Mouse (Mus musculus): Measurements from ENCODE around the gene Slco2a1.

The Slco2a1 gene

DNA sequence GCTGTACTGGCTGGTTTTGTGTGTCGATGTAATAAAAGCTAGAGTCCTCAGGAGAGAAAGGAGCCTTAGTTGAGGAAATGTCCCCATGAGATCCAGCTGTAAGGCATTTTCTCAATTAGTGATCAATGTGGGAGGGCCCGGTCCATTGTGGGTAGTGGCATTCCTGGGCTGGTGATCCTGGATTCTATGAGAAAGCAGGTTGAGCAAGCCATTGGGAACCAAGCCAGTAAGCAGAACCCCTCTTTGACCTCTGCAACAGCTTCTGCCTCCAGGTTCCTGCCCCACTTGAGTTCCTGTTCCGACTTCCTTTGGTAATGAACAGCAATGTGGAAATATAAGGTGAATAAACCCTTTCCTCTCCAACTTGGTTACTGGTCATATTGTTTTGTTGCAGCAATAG is 6.1 kb upstream of the Slco2a1 start:
- DNase-seq (ENCODE audit: low spot score in 2 of 2) = no peak

DNA sequence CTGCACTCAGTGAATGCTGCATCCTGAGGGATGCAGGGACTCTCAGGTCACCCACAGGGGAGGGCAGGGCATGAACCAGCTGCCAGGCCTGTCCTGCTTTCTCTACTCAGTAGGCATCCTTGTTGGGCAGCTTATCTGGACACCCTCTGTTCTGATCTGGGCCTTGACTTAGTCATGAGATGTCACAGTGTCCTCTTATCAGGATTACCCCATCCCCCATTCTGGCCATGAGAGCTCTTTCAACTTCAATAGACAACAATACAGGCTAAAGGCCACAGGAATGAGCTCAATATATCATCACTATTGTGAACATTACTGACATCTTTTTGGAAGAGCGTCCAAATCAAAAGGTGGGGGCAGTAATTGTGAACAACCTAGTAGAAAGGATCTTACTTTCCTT is 3.4 kb upstream of the Slco2a1 start:
- no peak for DNase-seq (ENCODE audit: low spot score in 2 of 2)

DNA sequence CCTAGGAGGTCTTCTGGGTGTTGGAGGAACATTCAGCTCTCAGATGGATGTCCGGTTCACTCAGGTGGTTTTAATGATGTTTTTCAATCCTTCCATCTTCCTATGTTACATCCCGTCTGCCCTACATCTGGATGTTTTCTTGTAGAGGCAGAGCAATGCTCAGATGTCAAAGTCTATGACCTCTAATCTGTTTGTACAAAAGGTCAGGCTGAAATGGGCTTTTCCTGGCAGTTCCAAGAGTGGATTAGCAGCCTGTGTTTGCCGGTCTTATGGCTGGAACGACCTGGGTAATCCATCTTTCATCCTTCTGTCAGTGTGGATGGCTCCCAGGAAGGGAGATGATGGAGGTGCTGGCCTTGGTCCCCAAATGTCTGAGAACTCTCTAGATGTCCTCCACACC is 2.6 kb upstream of the Slco2a1 start:
- no peak for DNase-seq (ENCODE audit: low spot score in 2 of 2)

DNA sequence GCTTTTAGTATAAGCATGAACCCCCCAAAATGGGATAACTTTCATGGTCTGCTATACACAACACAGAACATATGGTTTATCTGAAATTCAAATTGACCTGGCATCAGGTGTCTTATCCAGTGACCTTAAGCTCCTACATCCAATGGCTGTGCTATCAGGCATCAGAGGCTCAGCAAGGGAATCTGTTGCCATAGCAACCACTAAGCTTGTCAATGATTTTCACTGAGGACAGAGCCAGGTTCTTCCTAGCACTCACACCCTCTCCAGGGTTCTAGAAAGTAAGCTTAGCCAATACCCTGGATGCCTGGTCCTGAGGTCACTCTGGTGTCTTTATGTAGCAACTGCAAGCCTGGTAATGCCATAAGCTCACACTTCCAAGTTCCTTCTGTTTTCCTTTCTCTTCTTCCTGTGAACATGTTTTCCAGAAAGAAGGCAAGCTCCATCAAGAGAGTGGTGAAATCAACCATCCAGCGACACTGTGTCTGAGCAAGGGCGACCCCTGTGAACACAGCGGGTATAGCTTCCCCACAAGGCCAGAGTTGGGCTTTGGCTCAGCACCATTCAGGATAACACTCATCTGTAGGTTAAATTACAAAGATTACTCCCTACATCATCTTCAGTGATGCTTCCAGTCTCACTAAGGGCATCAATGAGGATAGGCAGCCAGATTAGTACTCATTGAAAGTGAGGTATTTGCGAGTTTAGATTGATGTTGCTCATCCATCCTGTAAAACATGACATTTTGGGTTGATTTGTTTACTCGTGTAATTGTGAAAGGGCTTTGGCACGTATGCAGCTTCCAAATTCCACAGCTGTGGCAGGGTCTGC is 2.0 kb downstream of the Slco2a1 start:
- no peak for DNase-seq (ENCODE audit: low spot score in 2 of 2)

DNA sequence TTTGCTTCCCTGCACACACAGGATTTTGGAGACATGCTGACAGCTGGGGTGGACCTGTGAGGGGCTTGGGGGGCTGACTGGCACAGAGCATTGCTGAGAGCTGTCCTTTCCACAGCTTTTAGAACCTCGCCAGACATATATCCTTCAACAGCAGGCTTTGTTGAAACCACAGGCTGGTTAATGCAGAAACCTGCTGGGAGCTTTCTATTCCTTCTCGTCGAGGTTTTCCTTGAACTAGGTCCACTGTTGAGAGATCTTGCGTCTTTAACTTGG is 2.6 kb downstream of the Slco2a1 start:
- DNase-seq (ENCODE audit: low spot score in 2 of 2) = no peak

DNA sequence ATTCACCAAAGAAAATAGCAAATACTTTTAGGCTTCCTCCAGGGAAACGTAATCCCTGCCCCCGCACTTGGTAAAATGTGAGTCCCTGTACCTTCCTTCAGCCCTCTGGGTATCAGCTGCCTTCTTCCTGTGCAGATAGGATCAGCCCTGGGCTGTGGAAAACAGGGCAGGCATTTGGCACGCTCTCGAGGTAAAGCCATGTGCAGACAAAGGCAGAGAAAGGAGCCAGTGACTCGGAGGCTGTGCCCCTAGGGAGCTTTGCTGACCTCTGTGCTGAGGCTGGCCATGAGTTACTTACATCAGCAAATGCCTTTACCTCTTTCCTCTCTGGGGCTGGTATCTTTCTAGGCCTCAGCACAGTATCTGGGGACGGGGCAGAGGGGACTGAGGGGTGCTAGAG is 4.4 kb downstream of the Slco2a1 start:
- no peak for DNase-seq (ENCODE audit: low spot score in 2 of 2)

DNA sequence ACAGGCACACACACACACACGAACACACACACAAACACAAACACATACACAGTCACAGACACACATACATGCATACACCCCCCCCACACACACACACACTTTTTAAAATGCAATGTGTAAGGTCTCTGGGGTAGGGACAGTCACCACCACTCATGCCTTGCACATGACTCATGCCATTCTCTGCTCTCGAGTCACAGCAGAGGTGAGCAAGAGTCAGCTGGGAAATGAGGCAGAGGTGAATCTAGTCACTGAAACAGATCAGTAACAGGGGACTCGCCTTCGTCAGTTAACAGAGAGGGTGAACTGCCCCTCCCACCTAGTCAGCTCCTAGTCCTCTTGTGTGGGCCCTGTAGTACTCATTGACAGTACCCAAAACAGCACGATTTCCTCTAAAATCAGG is 5.3 kb downstream of the Slco2a1 start:
- DNase-seq (ENCODE audit: low spot score in 2 of 2) = no peak

DNA sequence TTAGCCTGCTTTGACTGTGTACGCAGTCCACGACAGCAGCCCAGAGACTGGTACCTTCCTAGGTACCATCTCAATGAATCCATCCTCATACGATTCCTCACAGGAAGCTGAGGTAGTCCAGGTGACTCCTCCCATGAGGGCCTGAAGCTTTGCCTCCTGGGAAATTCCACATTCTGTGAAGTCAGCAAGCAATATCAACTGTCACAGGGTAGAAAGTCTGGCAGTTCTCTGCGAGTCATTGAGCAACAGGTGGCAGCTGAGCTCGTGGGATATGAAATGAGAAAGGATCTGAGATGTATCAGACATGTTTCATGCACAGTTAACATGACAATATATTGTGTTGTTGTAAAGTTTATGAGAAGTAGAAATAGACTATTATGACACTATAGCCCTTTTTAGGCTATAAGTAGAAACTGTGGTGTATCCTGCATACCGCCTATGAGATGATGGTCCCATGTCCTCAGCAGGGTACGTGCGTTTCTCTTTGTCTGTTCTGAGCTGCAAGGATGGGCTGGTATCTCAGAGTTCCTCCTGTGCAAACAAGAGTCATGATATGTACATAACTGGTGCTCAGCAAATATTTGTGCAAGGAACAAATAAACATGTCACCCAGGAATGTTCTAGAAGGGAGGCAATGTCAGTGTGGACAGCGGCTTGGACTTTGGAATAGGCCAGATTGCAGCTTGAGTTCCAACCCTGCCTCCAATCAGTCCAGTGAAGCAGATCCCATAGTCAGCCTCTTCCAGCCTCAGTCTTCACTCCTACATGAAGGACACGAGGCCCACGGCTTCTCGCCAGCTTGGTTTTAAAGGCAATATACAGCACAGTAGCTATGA is 7.5 kb downstream of the Slco2a1 start:
- DNase-seq (ENCODE audit: low spot score in 2 of 2) = no peak

DNA sequence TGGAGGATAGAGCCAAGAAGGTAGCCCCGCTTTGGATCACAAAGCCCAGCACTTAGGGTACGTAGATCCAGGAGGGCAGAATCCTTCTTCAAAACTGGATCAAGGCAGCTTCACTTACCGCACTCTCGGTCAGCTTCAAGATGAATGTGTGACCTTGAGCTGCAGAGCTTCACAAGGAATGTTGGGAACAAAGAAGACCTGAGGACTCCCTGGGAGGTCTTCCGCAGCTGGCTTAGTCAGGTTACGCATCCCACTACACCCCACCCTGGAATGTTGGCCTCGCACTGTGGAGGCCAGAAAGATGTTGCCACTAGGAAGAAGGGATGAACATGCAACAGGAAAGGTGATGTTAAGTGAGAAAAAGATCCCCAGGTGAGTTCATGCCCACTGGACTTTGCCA is 11.9 kb downstream of the Slco2a1 start:
- DNase-seq (ENCODE audit: low spot score in 2 of 2) = no peak

DNA sequence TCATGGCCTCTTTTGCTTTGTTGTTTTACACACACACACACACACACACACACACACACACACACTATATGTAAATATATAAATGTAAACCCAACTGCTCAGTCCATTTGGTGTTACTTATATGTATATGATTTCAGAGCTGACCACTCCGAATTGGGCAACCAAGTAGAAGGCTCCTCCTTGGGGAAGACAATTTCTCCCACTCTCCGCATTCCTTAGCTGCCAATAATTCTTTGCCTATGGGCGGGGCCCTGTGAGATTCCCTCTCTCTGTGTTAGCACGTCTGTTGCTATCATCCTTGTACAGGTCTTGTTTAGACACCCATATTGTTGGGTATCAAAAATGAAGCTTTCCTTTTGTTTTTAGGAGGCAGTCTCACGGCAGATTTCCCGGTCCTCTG is 15.8 kb downstream of the Slco2a1 start:
- DNase-seq (ENCODE audit: low spot score in 2 of 2) = no peak

DNA sequence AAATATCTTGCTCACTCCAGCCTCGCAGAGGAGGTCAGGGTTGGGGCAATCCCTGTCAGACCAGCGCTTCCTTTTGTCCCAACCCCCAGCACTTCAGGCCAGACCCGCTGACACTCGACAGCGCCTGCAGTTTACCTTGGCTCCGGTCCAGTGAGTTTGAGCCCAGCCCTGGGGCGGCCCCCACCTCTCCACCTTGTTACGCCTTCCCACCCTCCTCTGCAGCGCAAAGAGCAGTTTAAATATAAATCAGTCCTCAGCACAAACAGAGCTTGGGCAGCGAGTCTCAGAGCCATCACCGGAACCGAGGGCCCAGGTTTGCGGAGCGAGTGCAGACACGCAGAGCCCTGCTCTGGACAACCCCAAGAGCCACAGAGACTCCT is 19.2 kb downstream of the Slco2a1 start:
- DNase-seq (ENCODE audit: low spot score in 2 of 2) = no peak

DNA sequence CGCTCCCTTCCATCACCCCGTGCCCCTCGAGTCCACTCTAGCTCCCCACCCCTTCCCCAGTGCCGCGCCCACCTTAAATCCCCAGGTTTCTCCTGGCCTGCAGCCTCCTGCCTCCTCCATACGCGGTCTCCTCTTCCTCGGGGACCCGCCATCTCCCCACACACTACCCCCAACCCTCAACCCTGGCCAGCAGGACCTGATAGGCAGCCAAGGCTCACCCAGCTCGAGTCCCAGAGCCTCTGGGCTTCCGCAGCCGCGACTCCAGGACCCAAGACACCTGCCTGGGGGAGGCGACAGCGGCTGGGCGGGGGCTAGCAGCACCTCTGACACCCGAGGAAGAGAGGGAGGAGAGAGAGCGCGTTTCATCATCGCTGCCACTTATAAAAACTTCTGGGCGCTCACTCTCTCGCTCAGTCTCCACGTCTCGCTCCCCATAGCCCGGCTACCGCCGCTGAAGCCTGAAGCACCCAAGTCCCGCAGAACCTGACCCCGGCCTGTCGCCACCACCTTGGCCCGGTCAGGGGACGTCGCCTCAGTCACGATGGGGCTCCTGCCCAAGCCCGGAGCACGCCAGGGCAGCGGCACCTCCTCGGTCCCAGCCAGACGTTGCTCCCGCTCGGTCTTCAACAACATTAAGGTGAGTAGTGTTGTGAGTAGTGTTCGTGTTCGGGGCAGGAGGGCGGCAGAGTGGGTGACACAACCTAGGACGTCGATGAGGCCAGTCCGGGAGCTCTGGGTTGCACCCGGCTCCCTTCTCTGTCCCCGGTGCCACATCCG is 19.8 kb downstream of the Slco2a1 start:
- DNase-seq (ENCODE audit: low spot score in 2 of 2) = no peak

DNA sequence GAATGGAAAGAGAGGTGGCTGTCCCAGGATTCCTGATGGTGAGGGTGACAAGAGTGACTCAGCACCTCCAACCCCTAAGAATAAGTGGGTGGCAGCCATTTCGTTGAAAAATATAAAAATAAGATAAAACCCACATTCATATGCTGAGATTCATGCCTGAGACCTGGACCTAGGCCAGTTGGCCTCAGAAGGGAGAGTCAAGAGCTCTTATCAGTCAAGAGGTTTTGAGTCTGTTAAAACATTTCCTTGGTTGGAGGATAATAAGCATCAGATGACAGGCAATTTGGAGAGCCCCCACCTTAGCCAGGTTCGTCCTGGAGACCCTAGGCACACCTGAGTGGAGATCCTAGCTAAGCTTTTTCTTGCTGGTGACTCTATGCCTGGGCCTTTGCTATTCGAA is 21.6 kb downstream of the Slco2a1 start:
- no peak for DNase-seq (ENCODE audit: low spot score in 2 of 2)

DNA sequence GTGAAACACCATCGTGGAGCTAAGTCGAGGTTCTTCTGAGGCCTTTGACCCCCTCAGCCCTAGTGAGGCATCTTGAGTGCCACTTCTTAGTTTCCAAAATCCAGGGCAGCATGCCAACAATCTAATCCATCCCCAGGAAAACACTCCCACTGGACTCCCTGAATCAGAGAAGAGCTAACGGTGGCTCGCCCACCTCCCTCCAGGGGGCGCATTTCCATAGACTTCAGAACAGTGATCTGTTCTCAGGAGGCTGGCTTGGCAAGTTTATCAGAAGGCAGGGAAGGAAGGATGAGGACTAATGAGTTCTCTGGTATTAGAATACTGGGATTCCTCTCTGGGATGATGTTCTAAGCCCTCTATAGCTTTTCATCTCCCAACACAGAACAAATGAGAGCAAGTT is 24.9 kb downstream of the Slco2a1 start:
- DNase-seq (ENCODE audit: low spot score in 2 of 2) = peak in 1 of 2 experiments; percentile 42

DNA sequence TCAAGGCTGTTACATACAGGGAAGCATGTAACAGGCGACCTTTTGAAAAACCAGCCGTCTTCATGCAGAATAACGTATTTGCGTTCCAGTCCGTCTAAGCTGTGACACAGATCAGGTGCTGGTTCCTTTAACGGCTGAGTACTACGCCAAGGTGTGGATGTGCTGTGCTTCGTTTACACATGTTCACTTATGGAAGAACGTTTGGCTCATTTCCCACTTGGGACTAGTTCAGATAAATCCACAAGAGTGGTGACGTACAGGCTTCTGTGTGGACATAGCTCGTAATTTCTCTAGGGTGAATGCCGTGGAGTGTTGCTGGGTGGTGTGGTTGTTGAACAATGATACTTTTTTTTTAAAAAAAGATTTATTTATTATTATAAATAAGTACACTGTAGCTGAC is 26.2 kb downstream of the Slco2a1 start:
- DNase-seq (ENCODE audit: low spot score in 2 of 2) = no peak

DNA sequence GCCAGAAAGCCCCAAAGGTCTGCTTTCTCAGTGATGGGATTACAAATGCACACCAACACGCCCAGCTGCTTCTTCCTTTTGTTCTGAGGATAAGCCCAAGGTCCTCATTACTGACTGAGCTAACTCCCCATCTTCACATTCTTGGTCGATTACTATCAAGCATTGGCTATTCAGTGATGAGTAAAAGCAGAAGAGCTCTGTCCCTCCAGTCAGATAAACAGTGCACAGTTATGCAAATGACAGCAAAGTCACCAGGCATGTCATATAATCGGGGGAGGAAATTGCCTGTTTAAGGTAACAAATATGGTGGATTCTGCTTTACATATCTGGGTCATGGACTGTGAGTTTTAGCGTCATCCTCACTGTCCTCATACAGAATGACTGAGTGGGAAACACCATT is 35.6 kb downstream of the Slco2a1 start:
- no peak for DNase-seq (ENCODE audit: low spot score in 2 of 2)

DNA sequence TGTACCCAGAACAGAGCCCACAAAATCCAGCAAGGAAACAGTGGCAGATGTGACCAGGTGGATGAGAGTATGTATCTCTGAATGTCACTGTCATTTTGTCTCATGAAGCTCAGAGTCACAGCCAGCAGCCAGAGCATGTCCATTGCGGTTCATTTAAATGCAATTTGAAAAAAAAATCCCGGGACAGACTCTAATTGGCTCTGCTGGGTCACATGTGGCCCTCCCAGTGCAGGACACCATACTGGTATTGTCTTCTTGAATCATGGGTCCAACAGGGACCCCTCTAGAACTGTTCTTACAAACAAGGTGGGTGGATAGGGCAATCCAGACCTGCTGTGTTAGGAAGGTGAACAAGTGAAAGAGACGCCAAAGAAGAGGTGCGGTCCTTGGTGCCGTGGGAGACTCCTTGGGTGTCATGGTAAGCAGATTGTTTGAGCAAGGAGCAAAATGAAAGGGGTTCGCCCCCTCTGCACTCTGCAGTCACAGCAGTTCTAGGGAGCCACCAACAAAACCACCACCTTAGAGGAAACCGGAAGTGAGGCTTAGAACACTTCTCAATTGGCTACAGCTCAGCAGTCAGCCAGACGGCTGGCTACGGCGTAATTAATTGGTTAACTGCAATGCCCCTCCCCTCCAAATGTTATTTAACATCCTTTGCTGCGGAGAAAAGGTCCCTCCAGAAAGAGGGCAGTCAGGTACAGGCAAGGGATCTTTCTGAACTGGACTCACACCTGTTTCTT is 38.8 kb downstream of the Slco2a1 start:
- no peak for DNase-seq (ENCODE audit: low spot score in 2 of 2)

DNA sequence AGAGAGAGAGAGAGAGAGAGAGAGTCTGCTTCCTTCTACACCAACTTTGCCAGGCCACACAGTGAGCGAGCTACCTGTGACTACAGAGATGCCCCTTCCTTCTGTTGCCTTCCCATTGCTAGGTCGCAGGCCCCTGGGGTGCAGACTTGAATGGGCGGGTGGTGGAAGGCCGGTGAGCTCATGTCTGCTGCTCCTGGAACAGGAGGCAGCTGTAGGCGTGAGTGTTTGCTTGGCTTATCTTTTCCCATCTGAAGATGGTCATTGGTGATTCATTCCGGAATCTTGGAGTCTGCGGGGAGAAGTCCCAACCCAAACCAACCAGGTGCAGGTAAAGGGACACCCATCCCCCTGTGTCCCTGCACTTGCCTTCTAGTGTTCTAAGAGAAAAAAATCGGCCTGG is 40.5 kb downstream of the Slco2a1 start:
- DNase-seq (ENCODE audit: low spot score in 2 of 2) = no peak

DNA sequence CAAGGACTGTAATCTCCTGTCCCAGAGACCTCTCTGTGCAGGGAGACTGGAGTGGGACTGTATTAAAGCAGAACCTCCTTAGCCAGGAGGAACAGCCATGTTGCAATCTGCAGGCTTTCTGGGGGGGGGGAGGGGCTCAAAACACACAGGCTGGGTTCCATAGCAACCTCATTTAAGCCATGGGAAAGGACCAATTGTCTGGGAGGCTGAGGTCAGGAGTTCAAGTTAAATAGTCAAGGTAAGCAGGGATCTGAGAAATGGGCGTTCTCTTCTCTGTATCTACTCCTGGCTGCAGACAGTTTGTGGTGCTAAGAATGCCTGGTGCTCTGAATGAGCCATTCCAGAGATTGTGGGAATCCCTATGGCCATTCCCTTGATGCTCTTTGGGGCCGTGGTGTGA is 41.5 kb downstream of the Slco2a1 start:
- DNase-seq (ENCODE audit: low spot score in 2 of 2) = no peak

DNA sequence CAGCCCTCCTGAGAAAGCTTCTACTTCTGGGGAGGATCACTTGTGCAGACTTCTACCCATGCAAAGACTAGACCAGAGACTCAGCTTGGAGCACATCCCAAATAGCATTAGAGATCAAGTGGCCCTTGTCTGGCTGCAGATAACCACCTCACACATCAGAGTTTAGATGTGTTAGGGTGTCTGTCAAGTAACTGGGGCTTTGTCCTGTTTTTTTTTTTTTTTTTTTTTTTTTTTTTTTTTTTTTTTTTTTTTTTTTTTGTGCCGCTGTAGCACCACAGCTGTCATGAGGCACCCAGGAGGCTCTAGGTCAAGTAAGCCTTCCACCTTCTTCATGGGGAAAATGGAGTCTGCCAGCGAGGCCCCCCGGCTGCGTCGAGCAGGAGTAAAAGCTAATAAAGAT is 42.7 kb downstream of the Slco2a1 start:
- no peak for DNase-seq (ENCODE audit: low spot score in 2 of 2)

DNA sequence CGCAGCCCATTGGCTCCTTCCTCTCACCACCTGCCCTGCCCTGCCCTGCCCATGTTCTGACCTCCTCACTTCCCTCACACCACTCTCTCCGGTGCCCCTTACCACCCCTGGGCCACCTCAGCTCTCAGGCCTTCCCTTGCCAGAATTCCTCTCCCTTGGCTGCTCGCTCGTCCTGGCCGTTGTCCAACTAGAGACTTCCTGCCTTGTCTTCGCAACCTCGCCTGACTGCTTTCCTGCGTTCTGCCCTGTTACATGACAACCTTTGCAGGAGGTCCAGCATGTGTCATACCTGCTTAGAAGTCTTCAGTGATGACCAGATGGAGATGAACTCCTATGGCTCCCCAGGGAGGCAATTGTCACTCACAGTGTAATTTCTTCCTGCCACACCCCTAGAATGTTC is 43.7 kb downstream of the Slco2a1 start:
- no peak for DNase-seq (ENCODE audit: low spot score in 2 of 2)

DNA sequence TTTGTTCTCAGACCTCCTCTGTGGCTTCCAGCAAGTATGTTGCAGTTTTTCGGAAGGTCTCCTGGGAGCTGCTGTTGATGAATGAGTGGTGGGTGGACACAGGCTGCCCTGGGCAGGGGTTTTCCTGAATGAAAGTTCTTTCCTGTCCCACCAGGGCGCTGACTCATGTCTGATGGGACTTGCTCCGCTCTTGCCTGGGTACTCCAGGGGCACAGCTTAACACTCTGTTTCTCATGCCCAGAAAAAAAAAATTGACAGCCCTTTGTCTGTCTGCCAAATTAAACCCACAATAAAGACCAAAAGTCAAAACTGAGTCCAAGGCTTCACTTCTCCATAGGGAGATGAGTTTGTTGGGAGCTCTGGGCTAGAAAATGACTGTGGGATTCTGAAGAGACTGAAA is 44.9 kb downstream of the Slco2a1 start:
- no peak for DNase-seq (ENCODE audit: low spot score in 2 of 2)
